Mouse (Mus musculus) brain, embryonic 14.5 days (tissue): ENCODE measurements around the gene Gm49337.

ENCODE experiments used
- CTCF ChIP-seq: fragments of 200-500 bp; IDR thresholded peaks from 2 replicates; pipeline ENCODE4 v1.5.1; 2012; ENCODE audit warnings: inconsistent platforms, mild to moderate bottlenecking, moderate library complexity, borderline replicate concordance; ENCODE audit not compliant: insufficient read depth, insufficient read length; ENCODE audit errors: extremely low read depth
- POLR2A ChIP-seq: fragments of 200-500 bp; IDR thresholded peaks from 2 replicates; pipeline ENCODE4 v1.6.1; 2012; ENCODE audit warnings: mild to moderate bottlenecking, inconsistent platforms, borderline replicate concordance; ENCODE audit not compliant: poor library complexity, insufficient read depth, insufficient read length, severe bottlenecking; ENCODE audit errors: extremely low read depth

- TF ChIP-seq POLR2A (no peak), CTCF (peak; percentile 36; the same call in 1 of the 2 replicates)
These were observed 109.0 kb downstream of the Gm49337 start for GRCm38 (mm10) chr4:116282211-116282610.
